Comparison of ENCODE assay signal across 8 mouse cellular contexts in the genomic region with DNA sequence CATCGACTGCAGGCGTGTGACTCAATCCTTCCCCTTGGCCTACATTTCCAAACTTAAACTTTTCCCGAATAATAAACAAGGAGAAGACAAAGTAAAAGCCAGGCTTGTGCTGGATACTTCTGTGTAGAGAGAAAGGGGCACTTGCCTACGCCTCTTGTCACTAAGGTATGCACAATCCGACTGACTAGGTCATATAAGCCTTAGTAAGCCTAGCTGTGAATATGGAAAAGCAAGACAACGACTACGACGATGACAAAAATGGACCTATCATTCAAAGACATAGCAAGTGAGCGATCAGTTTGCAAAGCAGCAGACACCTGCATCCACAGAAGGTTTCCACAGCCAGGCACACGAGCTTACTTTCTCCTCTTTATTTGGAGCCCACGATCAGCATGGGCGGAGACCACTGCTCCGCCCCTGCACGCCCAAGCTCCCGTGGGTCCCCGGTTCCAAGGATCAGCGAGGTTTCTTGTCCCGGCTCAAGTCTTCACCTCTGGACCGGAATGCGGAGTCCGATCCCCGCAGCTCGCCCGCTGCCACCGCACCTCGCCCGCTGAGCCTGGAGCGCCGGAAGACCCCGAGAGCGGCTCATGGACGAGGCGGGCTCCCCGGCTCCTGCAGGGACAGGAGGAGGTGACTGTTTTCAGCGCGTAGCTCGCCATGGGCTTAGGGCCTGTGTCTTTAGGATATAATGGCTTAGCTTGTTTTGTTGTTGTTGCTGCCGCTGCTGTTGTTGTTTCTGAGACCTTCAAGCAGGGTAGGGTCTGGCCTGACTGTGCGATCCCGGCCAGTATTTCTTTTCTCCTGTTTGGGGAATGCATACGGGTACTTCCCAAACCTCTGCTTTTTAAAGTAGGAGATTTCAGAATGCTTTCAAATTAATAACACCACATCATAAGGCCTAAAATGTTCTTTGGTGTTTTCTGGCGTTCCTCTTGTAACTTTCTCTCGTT. TPM values are rescaled to one million over a fixed set of nuclear protein-coding genes. Genes with fewer than 3 reads are reported as not detected.
A peak's percentile ranks its signal among the peaks of the same experiment; 100 is the strongest.
DNase-seq lines count a peak whose midpoint lies in the region; ATAC-seq lines count a peak whose summit lies in the region.

Gene Slc18b1, plus strand, starts transcription at position 436 of the 953 bp plus-strand sequence.

- H3K27me3 ChIP-seq in embryonic facial prominence, embryonic 15.5 days = no peaks in the 10 kb centered on the region
- no peaks in the 10 kb centered on the region for H3K27me3 ChIP-seq in limb, embryonic 15.5 days
- H3K27me3 ChIP-seq in midbrain, embryonic 16.5 days (ENCODE audit: control insufficient read depth, insufficient read depth, low read depth, low read length) = no peaks in the 10 kb centered on the region

- peak within 1 kb of the TSS; percentile 71 for H3K4me3 ChIP-seq in embryonic facial prominence, embryonic 15.5 days (replicated peaks)
- H3K4me3 ChIP-seq in limb, embryonic 15.5 days = peak within 1 kb of the TSS; percentile 71
- H3K4me3 ChIP-seq in midbrain, embryonic 16.5 days (ENCODE audit: low read depth, low read length) = peak within 1 kb of the TSS; percentile 63

- H3K4me2 ChIP-seq in embryonic facial prominence, embryonic 15.5 days (replicated peaks) = peak within 1 kb of the TSS; percentile 65
- H3K4me2 ChIP-seq in limb, embryonic 15.5 days = peak within 1 kb of the TSS; percentile 66
- peak within 1 kb of the TSS; percentile 67 for H3K4me2 ChIP-seq in midbrain, embryonic 16.5 days (ENCODE audit: low read length)

- H3K36me3 ChIP-seq in embryonic facial prominence, embryonic 15.5 days = peaks cover 9% of the 10 kb centered on the region; the same call in 1 of the 2 replicates
- peaks cover 13% of the 10 kb centered on the region for H3K36me3 ChIP-seq in limb, embryonic 15.5 days
- peaks cover 3% of the 10 kb centered on the region; the same call in 1 of the 2 replicates for H3K36me3 ChIP-seq in midbrain, embryonic 16.5 days (ENCODE audit: control insufficient read depth, insufficient read depth, low read length)

- peak; percentile 54 for DNase-seq in adrenal gland, postnatal 25 days
- peak; percentile 31 to 33 for DNase-seq in heart, adult 9 months (ENCODE audit: low spot score in 2 of 2)
- peak; percentile 72 for DNase-seq in kidney, adult 9 months
- DNase-seq in testis, postnatal 14 days (ENCODE audit: low spot score) = peak; percentile 26

- H3K4me1 ChIP-seq in embryonic facial prominence, embryonic 15.5 days = peaks cover 12% of the 10 kb centered on the region; the same call in 1 of the 2 replicates
- peaks cover 3% of the 10 kb centered on the region; the same call in 1 of the 2 replicates for H3K4me1 ChIP-seq in limb, embryonic 15.5 days
- H3K4me1 ChIP-seq in midbrain, embryonic 16.5 days (ENCODE audit: control insufficient read depth, insufficient read depth, low read length) = peaks cover 18% of the 10 kb centered on the region

- H3K27ac ChIP-seq in embryonic facial prominence, embryonic 15.5 days (replicated peaks) = peak within 1 kb of the TSS; percentile 79
- peak within 1 kb of the TSS; percentile 57; the same call in 1 of the 2 replicates for H3K27ac ChIP-seq in limb, embryonic 15.5 days
- H3K27ac ChIP-seq in midbrain, embryonic 16.5 days (ENCODE audit: low read length) = peak within 1 kb of the TSS; percentile 34

- WGBS in embryonic facial prominence, embryonic 15.5 days = 4% methylated on average over 43 of the region's 43 CpGs
- whole genome bisulfite sequencing in limb, embryonic 15.5 days = 4% methylated on average over 43 of the region's 43 CpGs
- 2% methylated on average over 43 of the region's 43 CpGs for WGBS in midbrain, embryonic 16.5 days

- peak; percentile 32 for ATAC-seq in CD4-positive, CD25-positive, alpha-beta regulatory T cell, adult 4 months
- ATAC-seq in embryonic facial prominence, embryonic 15.5 days (ENCODE audit: insufficient number of reproducible peaks, low FRiP score, low TSS enrichment, low read depth) = no peak; the same call in 1 of the 2 replicates
- ATAC-seq in limb, embryonic 15.5 days (ENCODE audit: insufficient number of reproducible peaks, low FRiP score, low TSS enrichment, low read depth) = no peak
- peak; percentile 86 for ATAC-seq in midbrain, embryonic 16.5 days

- peak within 1 kb of the TSS; percentile 74 for H3K9ac ChIP-seq in embryonic facial prominence, embryonic 15.5 days
- H3K9ac ChIP-seq in limb, embryonic 15.5 days = peak within 1 kb of the TSS; percentile 79
- H3K9ac ChIP-seq in midbrain, embryonic 16.5 days (ENCODE audit: low read depth, low read length) = peak within 1 kb of the TSS; percentile 92

- no peaks in the 10 kb centered on the region for H3K9me3 ChIP-seq in embryonic facial prominence, embryonic 15.5 days (replicated peaks)
- no peaks in the 10 kb centered on the region for H3K9me3 ChIP-seq in limb, embryonic 15.5 days
- H3K9me3 ChIP-seq in midbrain, embryonic 16.5 days (replicated peaks; ENCODE audit: control insufficient read depth, low read length, poor library complexity, severe bottlenecking) = no peaks in the 10 kb centered on the region

RNA-seq across cellular contexts. Expression of gene Slc18b1, which starts in this region (rescaled TPM):
- polyA plus RNA-seq in CD4-positive, CD25-positive, alpha-beta regulatory T cell, adult 4 months (2017; shearing (Covaris generic)) = not detected
- total RNA-seq in adrenal gland, postnatal 25 days (2021) = 27.7 and 31.4 TPM in 2 replicates
- polyA plus RNA-seq in embryonic facial prominence, embryonic 15.5 days (2015; fragmentation: Nextera tagmentation; extraction: Ambion mirVana) = 19.2 and 26.8 TPM in 2 replicates
- polyA plus RNA-seq in limb, embryonic 15.5 days (2015; fragmentation: Nextera tagmentation; extraction: Ambion mirVana) = 14.2 and 16.0 TPM in 2 replicates
- 17.5 and 19.0 TPM in 2 replicates for polyA plus RNA-seq in midbrain, embryonic 16.5 days (2015; fragmentation: Nextera tagmentation; extraction: Ambion mirVana)

Comparison
In these comparisons a context has a peak if more than half of its experiments do, and no peak if none do; other contexts are left out.
1. RNA of gene Slc18b1 (polyA plus RNA-seq): 19.2 to 26.8 TPM in embryonic facial prominence, embryonic 15.5 days, 17.5 to 19.0 TPM in midbrain, embryonic 16.5 days and 14.2 to 16.0 TPM in limb, embryonic 15.5 days; not detected in CD4-positive, CD25-positive, alpha-beta regulatory T cell, adult 4 months; every median in the first group is over 10 times any median in the second.
2. Peak in ATAC-seq in CD4-positive, CD25-positive, alpha-beta regulatory T cell, adult 4 months; RNA of the gene not detected or under 1 TPM.
3. Peak in every context shown above with its lines, with median percentiles within 50 percentile points of each other: DNase-seq, H3K27ac ChIP-seq, H3K4me2 ChIP-seq, H3K4me3 ChIP-seq and H3K9ac ChIP-seq.